Mouse (Mus musculus) thymus, postnatal 4 days (tissue): Measurements from ENCODE around the gene Sbf2.
A peak's percentile ranks its signal among the peaks of the same experiment; 100 is the strongest.
"Not testable (repeated sequence)": the region's sequence is repeated elsewhere in the genome, so short reads cannot be mapped to it uniquely, and the experiment has no call there.

Experiments used
- DNase-seq: peaks from one replicate; pipeline ENCODE4 v3.0.0; 2021

Gene Sbf2

GRCm38 (mm10) chr7:110614133-110615063 lies at the start of gene Sbf2:
Gene Sbf2 (minus strand): TSS chr7:110614922.
- peak; percentile 80 for DNase-seq

GRCm38 (mm10) chr7:110658378-110658928 lies 43.7 kb upstream of the Sbf2 start:
- no peak for DNase-seq

GRCm38 (mm10) chr7:110655966-110656365 lies 41.2 kb upstream of the Sbf2 start:
- DNase-seq, result no peak

GRCm38 (mm10) chr7:110655230-110655629 lies 40.5 kb upstream of the Sbf2 start:
- DNase-seq, result no peak

- no peak for DNase-seq
These were observed 36.4 kb upstream of the Sbf2 start for GRCm38 (mm10) chr7:110651091-110651490.

GRCm38 (mm10) chr7:110650491-110650890 lies 35.8 kb upstream of the Sbf2 start:
- DNase-seq, result no peak

- DNase-seq, result no peak
These were observed 34.6 kb upstream of the Sbf2 start for GRCm38 (mm10) chr7:110649133-110649987.

GRCm38 (mm10) chr7:110648455-110649085 lies 33.8 kb upstream of the Sbf2 start:
- DNase-seq, result no peak

- DNase-seq, result no peak
These were observed 33.1 kb upstream of the Sbf2 start for GRCm38 (mm10) chr7:110647559-110648454.

- no peak for DNase-seq
These were observed 32.1 kb upstream of the Sbf2 start for GRCm38 (mm10) chr7:110646611-110647407.

- DNase-seq, result no peak
These were observed 31.1 kb upstream of the Sbf2 start for GRCm38 (mm10) chr7:110645859-110646258.

- peak; percentile 60 for DNase-seq
These were observed 30.6 kb upstream of the Sbf2 start for GRCm38 (mm10) chr7:110645311-110645710.

- not testable (repeated sequence) for DNase-seq
These were observed 25.2 kb upstream of the Sbf2 start for GRCm38 (mm10) chr7:110639958-110640357.

- no peak for DNase-seq
These were observed 24.7 kb upstream of the Sbf2 start for GRCm38 (mm10) chr7:110639291-110639915.

GRCm38 (mm10) chr7:110638305-110639110 lies 23.8 kb upstream of the Sbf2 start:
- DNase-seq, result no peak

- DNase-seq, result no peak
These were observed 21.8 kb upstream of the Sbf2 start for GRCm38 (mm10) chr7:110636559-110636958.

GRCm38 (mm10) chr7:110635929-110636328 lies 21.2 kb upstream of the Sbf2 start:
- DNase-seq, result no peak

GRCm38 (mm10) chr7:110631136-110631888 lies 16.6 kb upstream of the Sbf2 start:
- DNase-seq, result no peak
